Mouse (Mus musculus) lung, postnatal 25 days (tissue): ENCODE data around the gene Vmn2r19.
"Not testable (repeated sequence)": the region's sequence is repeated elsewhere in the genome, so short reads cannot be mapped to it uniquely, and the experiment has no call there.

Experiments used
- DNase-seq: peaks from one replicate; pipeline ENCODE4 v3.0.0; 2022; ENCODE audit warnings: low spot score

Vmn2r19 gene

GRCm38 (mm10) chr6:123308033-123308432 lies at the start of gene Vmn2r19:
Vmn2r19 (plus strand) TSS chr6:123308333.
- no peak for DNase-seq

DNA sequence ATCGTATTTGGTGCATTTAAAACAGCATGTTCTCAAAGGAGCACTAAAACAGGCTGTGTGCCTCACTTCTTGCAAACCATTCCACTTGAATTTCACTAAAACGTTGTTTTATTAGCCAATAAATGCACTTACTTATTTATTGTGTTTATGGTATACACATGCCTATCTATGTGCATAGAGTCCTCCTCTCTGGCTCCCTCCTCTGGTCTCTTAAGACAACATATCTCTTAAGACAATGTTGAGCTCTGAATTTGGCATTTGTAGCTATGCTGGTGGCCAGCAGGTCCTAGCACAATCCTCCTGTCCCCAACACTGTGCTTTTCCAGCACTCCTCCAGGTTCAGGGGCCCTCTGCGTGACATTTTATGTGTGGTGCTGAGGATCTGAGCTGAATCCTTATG lies 49.2 kb upstream of the Vmn2r19 start:
- no peak for DNase-seq

DNA sequence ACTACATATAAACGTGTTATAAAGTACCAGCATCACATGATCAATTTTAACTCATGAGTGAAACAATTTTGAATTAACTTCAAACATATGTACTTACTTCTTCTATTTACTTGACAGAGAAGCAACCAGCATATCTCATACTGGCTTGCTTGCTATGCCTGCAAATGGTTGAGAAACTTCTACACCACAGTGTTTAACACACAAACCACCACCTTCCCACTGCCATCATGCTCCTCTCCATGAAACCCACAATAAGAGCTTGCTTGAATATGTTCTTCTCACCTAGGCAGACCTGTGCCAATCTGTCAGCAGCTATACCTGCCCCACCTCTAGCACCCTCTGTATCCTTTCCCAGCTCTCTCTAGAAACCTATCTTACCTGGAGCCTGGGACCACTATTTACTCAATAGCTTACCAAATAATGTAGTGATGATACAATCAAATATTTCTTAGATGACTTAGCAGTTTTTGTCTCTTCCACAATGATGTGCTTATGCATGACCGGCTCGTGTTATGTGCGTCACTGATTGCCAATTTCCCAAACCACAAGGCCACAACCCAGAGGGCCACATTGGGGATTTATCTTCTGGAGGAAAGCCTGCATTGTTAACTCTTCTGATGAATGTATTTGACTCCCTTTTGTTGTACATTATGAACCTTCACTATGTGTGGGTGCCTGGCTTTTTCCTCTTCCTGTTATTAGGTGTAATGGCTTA lies 48.1 kb upstream of the Vmn2r19 start:
- no peak for DNase-seq

DNA sequence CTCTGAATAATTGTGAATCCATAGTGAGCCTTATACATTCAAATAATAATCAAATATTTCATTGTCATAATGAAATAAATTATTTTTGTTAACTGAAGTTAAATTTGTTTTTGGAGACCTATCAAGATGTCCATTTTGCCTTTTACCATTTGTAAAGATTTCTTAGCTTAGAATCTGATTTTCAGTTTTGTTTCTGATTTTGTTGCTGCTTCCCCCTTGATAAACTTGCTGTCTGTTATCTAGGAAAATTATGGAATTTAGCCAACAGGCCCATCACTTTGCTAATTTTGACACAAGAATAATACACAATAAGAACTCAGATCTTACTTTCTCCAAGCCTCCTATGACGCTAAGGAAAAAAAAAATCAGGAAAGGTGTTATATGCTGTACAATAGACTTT lies 47.3 kb upstream of the Vmn2r19 start:
- DNase-seq, result no peak

DNA sequence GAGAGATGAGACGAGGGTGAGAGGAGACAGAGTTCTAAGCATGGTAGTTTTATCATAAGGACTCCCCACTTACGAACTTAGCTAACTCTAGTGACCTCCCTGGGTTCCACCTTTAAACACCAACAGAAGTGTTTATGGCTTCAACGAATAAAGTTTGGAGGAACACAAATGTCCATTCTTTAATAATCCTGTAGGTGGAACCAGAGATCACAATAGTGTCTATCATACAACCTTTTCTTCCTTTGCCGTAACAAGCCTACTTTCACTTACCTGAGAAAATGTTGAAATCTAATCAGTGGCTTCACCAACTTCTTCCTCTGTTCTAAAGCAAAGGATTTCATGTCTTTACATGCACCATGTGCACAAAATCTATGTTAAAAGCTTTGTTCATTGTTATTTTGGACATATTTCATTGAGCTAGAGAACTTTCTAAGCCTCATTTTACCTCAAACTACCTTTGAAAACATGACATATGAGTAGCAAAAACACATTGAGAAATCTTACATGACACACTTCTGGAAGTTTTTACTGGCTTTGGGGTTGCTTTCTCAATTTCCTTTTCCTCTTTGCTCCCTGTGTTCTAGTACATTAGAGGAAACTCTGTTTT lies 46.5 kb upstream of the Vmn2r19 start, which contains the start of gene Clec4d:
Clec4d (plus strand) TSS at position 557 of the 607 bp plus-strand sequence.
- no peak for DNase-seq

GRCm38 (mm10) chr6:123264194-123264593 lies 43.9 kb upstream of the Vmn2r19 start:
- DNase-seq, result no peak

- DNase-seq, result peak; percentile 24
Observed at GRCm38 (mm10) chr6:123265809-123266208, 42.3 kb upstream of the Vmn2r19 start.

GRCm38 (mm10) chr6:123266945-123267344 lies 41.2 kb upstream of the Vmn2r19 start:
- DNase-seq, result no peak

DNA sequence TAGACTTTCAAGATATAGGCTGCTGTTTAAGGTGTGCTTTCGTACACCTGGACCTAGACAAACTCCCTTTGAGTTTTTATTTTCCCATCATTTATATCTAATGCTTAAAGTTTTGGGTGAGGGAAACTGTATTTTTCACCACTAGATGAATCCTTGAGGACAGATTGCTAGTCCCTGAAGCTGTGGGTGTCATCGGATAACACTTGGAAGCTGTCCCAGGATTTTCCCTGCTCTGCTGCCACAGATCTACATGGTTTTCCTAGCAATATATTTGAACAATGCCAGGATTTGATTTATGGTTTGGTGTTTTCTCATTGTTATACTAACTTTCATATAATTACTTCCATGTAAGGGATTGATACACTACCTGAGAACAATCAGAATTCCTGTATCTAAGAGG lies 28.7 kb upstream of the Vmn2r19 start:
- DNase-seq, result no peak

GRCm38 (mm10) chr6:123286311-123286710 lies 21.8 kb upstream of the Vmn2r19 start:
- DNase-seq, result no peak

DNA sequence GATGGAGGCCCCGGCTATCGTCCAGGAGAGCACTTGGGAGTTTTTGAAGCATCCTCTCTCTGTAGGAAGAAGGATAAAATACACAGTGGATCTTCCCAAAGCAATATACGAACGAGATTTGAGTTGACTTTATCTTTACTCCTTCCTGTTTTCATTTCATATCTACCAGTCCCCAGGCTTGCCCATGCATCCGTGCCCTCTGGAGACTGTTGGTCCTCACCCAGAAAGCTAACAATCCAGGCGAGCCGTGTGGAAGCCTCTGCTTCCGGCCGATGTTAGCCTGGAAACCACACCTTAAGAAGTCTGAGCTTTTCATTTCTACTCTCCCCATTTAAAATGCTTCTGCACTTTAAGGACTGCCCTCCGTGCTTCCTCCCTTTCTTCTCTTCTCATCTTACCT lies 19.2 kb upstream of the Vmn2r19 start:
- no peak for DNase-seq

- DNase-seq, result peak; percentile 4
Observed at GRCm38 (mm10) chr6:123289753-123290152, 18.4 kb upstream of the Vmn2r19 start, which contains the start of gene Clec4e. Clec4e (minus strand) TSS chr6:123289870.

DNA sequence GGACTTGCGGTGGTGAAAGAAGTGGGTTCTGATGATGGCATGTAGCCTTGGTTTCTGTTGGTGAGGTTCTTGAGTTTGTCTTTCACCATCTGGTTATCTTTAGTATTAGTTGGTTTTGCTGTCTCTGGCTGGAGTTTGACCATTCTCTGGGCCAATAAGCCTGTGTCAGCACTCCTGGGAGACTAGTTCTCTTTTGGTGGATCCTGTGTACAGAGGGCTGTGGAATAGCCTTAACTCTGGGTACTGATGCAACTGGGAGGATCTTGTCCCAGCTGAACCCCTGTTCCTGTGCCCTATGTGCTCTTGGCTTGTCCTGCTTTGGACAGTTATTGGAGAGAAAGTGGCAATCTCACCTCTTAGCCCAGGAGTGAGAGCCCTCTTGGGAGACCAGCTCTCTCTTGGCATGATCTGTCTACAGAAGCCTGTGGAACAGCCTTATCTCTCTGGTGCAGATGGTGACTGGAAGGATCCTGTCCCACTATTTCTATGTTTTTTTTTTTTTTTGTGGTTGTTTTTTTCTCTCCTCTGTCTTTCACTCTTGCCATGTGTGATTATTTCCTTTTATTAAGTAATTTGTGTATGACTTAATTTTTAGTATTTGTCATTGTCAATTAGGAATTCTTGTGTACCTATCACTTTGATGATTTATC lies 15.3 kb upstream of the Vmn2r19 start:
- no peak for DNase-seq

GRCm38 (mm10) chr6:123293509-123293908 lies 14.6 kb upstream of the Vmn2r19 start:
- DNase-seq, result not testable (repeated sequence)

DNA sequence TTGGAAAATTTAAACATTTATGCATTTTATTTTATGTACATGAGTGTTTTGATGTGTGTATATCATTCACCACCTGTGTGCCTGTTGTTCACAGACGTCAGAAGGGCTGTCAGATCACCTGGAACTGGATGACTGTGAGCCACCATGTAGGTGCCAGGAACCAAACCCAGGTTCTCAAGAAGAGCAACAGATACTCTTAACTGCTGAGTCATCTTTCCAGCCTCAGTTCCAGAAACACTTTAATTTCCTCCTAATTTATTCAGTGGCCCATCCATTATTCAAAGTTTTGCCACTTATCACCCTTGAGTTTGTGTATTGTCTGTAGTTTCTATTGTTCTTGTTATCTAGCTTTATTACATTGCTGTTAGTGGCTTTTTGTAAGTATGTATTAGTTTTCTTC lies 11.4 kb upstream of the Vmn2r19 start:
- no peak for DNase-seq

DNA sequence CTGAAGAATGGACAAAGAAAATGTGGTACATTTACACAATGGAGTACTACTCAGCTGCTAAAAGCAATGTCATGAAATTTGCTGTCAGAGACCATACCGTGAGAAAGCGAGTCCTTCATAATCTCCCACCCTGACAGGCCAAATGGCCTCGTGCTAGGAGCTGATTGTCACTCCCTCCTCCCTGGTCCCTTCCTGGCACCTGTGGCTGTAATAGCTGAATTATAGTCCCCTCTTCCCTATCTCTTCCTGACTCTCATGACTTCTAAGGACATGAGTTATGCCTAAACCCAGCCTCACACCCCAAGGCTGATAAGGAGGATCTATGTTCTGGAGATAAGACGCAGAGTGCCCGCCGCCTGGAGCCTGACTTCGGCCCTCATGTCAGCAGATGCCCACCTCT lies 1.8 kb upstream of the Vmn2r19 start:
- DNase-seq, result not testable (repeated sequence)

DNA sequence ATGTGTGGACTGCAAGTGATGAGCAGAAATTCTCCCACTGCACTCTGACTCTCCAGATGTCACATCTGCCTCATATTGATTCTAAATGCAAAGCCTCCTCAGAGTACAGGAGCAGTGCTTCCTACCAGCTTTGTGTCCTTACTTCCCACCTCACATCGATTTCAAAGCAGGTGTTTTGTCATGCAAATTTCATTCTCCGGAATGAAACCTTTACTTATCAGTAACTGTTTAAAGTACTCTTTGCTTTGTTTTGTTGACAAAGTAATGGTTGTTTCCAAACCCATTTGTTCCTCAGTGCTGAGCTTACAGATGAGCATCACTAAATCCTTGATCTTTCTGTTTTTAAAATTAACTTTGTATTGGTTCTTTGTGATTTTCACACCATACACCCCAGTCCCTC lies 24.4 kb downstream of the Vmn2r19 start:
- no peak for DNase-seq

DNA sequence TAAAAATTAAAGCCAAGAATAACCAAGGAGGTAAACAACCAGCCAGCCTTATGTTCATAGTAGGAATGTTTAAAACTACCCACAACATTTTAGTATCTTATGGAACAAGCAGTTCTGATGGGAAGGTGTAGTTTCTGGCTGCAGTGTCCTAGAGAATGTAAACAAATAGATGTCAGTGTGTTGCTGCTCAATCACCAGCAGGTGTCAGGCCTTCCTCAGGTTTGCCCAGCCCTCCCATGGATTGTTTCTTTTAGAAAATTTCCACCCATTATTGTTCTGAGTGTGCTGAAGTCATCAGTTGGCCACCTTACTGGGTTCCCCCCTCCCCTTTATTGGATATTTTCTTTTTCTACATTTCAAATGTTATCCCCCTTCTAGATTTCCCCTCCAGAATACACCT lies 32.0 kb downstream of the Vmn2r19 start:
- no peak for DNase-seq

DNA sequence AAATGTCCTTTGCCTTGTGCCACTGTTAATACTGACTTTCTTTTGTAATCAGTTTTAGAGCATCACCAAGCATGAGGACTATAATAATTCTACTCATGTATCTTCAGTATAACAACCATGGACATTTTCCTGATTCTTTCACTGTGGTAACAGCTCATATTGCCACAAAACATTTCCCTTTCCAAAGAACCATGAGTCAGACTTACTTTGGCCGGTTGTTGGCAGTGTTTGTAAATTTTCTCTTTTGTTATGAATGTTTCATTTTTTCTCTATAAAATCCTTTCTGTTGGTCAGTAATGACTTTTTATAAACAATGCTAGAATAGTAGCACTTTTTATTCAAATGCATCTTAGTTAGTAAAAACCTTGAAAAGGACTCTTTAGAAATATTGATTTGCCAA lies 38.0 kb downstream of the Vmn2r19 start:
- DNase-seq, result no peak
